Mouse (Mus musculus): Measurements from ENCODE around the gene Nrcam. TPM values are rescaled to one million over a fixed set of nuclear protein-coding genes. Genes with fewer than 3 reads are reported as not detected.
A peak's percentile ranks its signal among the peaks of the same experiment; 100 is the strongest.
"Not testable (repeated sequence)": the region's sequence is repeated elsewhere in the genome, so short reads cannot be mapped to it uniquely, and the experiment has no call there.

Nrcam gene
- 0.06 TPM in 1 of 2 replicates, not detected in the other for polyA plus RNA-seq (2012; rRNA removed)

- WGBS, result 9% methylated on average over 72 of the region's 74 CpGs
- H3K4me1 ChIP-seq (ENCODE audit: control insufficient read depth, insufficient read depth, insufficient read length), result peaks cover 13% of the 10 kb centered on the region; the same call in 1 of the 2 replicates
- H3K27ac ChIP-seq (ENCODE audit: insufficient read depth, low read length), result no peak within 1 kb of the TSS
- peaks cover 12% of the 10 kb centered on the region for H3K27me3 ChIP-seq (ENCODE audit: control insufficient read depth, insufficient read depth, low read length)
- H3K36me3 ChIP-seq (ENCODE audit: control insufficient read depth, insufficient read depth, low read length), result no peaks in the 10 kb centered on the region
- DNase-seq (ENCODE audit: low read depth in 1 of 2, low spot score in 2 of 2), result no peak
- peak within 1 kb of the TSS; percentile 47; the same call in 1 of the 2 replicates for H3K4me3 ChIP-seq (ENCODE audit: extremely low read depth, insufficient read depth, insufficient read length)
- TF ChIP-seq POLR2A (IDR thresholded peaks at IDR 0.05; ENCODE audit: low read depth, low read length) (no peak), CTCF (IDR thresholded peaks at IDR 0.05; ENCODE audit: extremely low read depth, insufficient read depth, insufficient read length, insufficient replicate concordance) (no peak)
These were observed at the start of gene Nrcam for GRCm38 (mm10) chr12:44328381-44329315. TSS of gene Nrcam (plus strand) at chr12:44328885.

GRCm38 (mm10) chr12:44280147-44280546 is 48.5 kb upstream of the Nrcam start:
- WGBS, result 72% methylated on average over 2 of the region's 2 CpGs
- DNase-seq (ENCODE audit: low read depth in 1 of 2, low spot score in 2 of 2), result not testable (repeated sequence)

GRCm38 (mm10) chr12:44281534-44281933 is 47.2 kb upstream of the Nrcam start:
- H3K27ac ChIP-seq (ENCODE audit: insufficient read depth, low read length), result no peak overlapping the region
- H3K27me3 ChIP-seq (ENCODE audit: control insufficient read depth, insufficient read depth, low read length), result no peaks in the 10 kb centered on the region
- no peak overlapping the region for H3K4me3 ChIP-seq (ENCODE audit: extremely low read depth, insufficient read depth, insufficient read length)
- H3K36me3 ChIP-seq (ENCODE audit: control insufficient read depth, insufficient read depth, low read length), result peaks cover 3% of the 10 kb centered on the region; the same call in 1 of the 2 replicates
- TF ChIP-seq POLR2A (IDR thresholded peaks at IDR 0.05; ENCODE audit: low read depth, low read length) (no peak), CTCF (IDR thresholded peaks at IDR 0.05; ENCODE audit: extremely low read depth, insufficient read depth, insufficient read length, insufficient replicate concordance) (no peak)
- H3K4me1 ChIP-seq (ENCODE audit: control insufficient read depth, insufficient read depth, insufficient read length), result peaks cover 2% of the 10 kb centered on the region; the same call in 1 of the 2 replicates
- DNase-seq (ENCODE audit: low read depth in 1 of 2, low spot score in 2 of 2), result no peak
- 92% methylated on average over 3 of the region's 3 CpGs for WGBS

More at GRCm38 (mm10) chr12:44280147-44280546, 48.5 kb upstream of the Nrcam start:
- H3K27me3 ChIP-seq (ENCODE audit: control insufficient read depth, insufficient read depth, low read length); H3K27ac ChIP-seq (ENCODE audit: insufficient read depth, low read length); H3K4me1 ChIP-seq (ENCODE audit: control insufficient read depth, insufficient read depth, insufficient read length); H3K36me3 ChIP-seq (ENCODE audit: control insufficient read depth, insufficient read depth, low read length); H3K4me3 ChIP-seq (ENCODE audit: extremely low read depth, insufficient read depth, insufficient read length): not testable (repeated sequence)

GRCm38 (mm10) chr12:44283378-44283777 is 45.3 kb upstream of the Nrcam start:
- no peak overlapping the region for H3K27ac ChIP-seq (ENCODE audit: insufficient read depth, low read length)
- peaks cover 3% of the 10 kb centered on the region for H3K36me3 ChIP-seq (ENCODE audit: control insufficient read depth, insufficient read depth, low read length)
- TF ChIP-seq CTCF (IDR thresholded peaks at IDR 0.05; ENCODE audit: extremely low read depth, insufficient read depth, insufficient read length, insufficient replicate concordance) (no peak), POLR2A (IDR thresholded peaks at IDR 0.05; ENCODE audit: low read depth, low read length) (no peak)
- 25% methylated on average over 9 of the region's 9 CpGs for WGBS
- peaks cover 2% of the 10 kb centered on the region; the same call in 1 of the 2 replicates for H3K4me1 ChIP-seq (ENCODE audit: control insufficient read depth, insufficient read depth, insufficient read length)
- DNase-seq (ENCODE audit: low read depth in 1 of 2, low spot score in 2 of 2), result no peak
- no peaks in the 10 kb centered on the region for H3K27me3 ChIP-seq (ENCODE audit: control insufficient read depth, insufficient read depth, low read length)
- no peak overlapping the region for H3K4me3 ChIP-seq (ENCODE audit: extremely low read depth, insufficient read depth, insufficient read length)

GRCm38 (mm10) chr12:44286992-44287391 is 41.7 kb upstream of the Nrcam start:
- Histone ChIP-seq H3K36me3 (ENCODE audit: control insufficient read depth, insufficient read depth, low read length) (peaks cover 8% of the 10 kb centered on the region), H3K27ac (ENCODE audit: insufficient read depth, low read length) (no peak overlapping the region), H3K27me3 (ENCODE audit: control insufficient read depth, insufficient read depth, low read length) (no peaks in the 10 kb centered on the region), H3K4me3 (ENCODE audit: extremely low read depth, insufficient read depth, insufficient read length) (no peak overlapping the region), H3K4me1 (ENCODE audit: control insufficient read depth, insufficient read depth, insufficient read length) (peaks cover 2% of the 10 kb centered on the region; the same call in 1 of the 2 replicates)
- 87% methylated on average over 8 of the region's 8 CpGs for WGBS
- TF ChIP-seq CTCF (IDR thresholded peaks at IDR 0.05; ENCODE audit: extremely low read depth, insufficient read depth, insufficient read length, insufficient replicate concordance) (no peak), POLR2A (IDR thresholded peaks at IDR 0.05; ENCODE audit: low read depth, low read length) (no peak)
- DNase-seq (ENCODE audit: low read depth in 1 of 2, low spot score in 2 of 2), result no peak

- TF ChIP-seq CTCF (IDR thresholded peaks at IDR 0.05; ENCODE audit: extremely low read depth, insufficient read depth, insufficient read length, insufficient replicate concordance), result no peak
These were observed 36.4 kb upstream of the Nrcam start for GRCm38 (mm10) chr12:44292281-44292680.

GRCm38 (mm10) chr12:44300793-44301192 is 27.9 kb upstream of the Nrcam start:
- Histone ChIP-seq H3K27ac (ENCODE audit: insufficient read depth, low read length) (no peak overlapping the region), H3K36me3 (ENCODE audit: control insufficient read depth, insufficient read depth, low read length) (peaks cover 13% of the 10 kb centered on the region), H3K4me1 (ENCODE audit: control insufficient read depth, insufficient read depth, insufficient read length) (no peaks in the 10 kb centered on the region), H3K4me3 (ENCODE audit: extremely low read depth, insufficient read depth, insufficient read length) (no peak overlapping the region), H3K27me3 (ENCODE audit: control insufficient read depth, insufficient read depth, low read length) (no peaks in the 10 kb centered on the region)
- TF ChIP-seq POLR2A (IDR thresholded peaks at IDR 0.05; ENCODE audit: low read depth, low read length), result no peak
- TF ChIP-seq CTCF (IDR thresholded peaks at IDR 0.05; ENCODE audit: extremely low read depth, insufficient read depth, insufficient read length, insufficient replicate concordance), result no peak
- DNase-seq (ENCODE audit: low read depth in 1 of 2, low spot score in 2 of 2), result no peak

More at GRCm38 (mm10) chr12:44292281-44292680, 36.4 kb upstream of the Nrcam start:
- Histone ChIP-seq H3K27ac (ENCODE audit: insufficient read depth, low read length) (no peak overlapping the region), H3K36me3 (ENCODE audit: control insufficient read depth, insufficient read depth, low read length) (peaks cover 8% of the 10 kb centered on the region), H3K27me3 (ENCODE audit: control insufficient read depth, insufficient read depth, low read length) (no peaks in the 10 kb centered on the region), H3K4me3 (ENCODE audit: extremely low read depth, insufficient read depth, insufficient read length) (no peak overlapping the region), H3K4me1 (ENCODE audit: control insufficient read depth, insufficient read depth, insufficient read length) (no peaks in the 10 kb centered on the region)
- DNase-seq (ENCODE audit: low read depth in 1 of 2, low spot score in 2 of 2), result peak; percentile 50 to 60

All from spleen, adult 2 months (tissue).